In genomic region chr19:43752489-43753225, GRCm38 (mm10) we compare ENCODE assay signal across 8 mouse cellular contexts. TPM values are rescaled to one million over a fixed set of nuclear protein-coding genes. Genes with fewer than 3 reads are reported as not detected.
DNase-seq lines count a peak whose midpoint lies in the region; ATAC-seq and TF ChIP-seq lines count a peak whose summit lies in the region.

Gene Cutc (plus strand): TSS chr19:43752996.
Gene Cox15 (minus strand): TSS chr19:43753000.

- H3K4me2 ChIP-seq in CH12.LX (ENCODE audit: insufficient read depth, low read depth, poor library complexity, severe bottlenecking) = peak within 1 kb of the TSS; percentile 84
- H3K4me2 ChIP-seq in forebrain, embryonic 11.5 days (ENCODE audit: low read depth, low read length, severe bottlenecking) = peak within 1 kb of the TSS; percentile 55
- H3K4me2 ChIP-seq in heart, embryonic 16.5 days (ENCODE audit: low read depth, low read length) = peak within 1 kb of the TSS; percentile 75
- peak within 1 kb of the TSS; percentile 83 for H3K4me2 ChIP-seq in liver, embryonic 15.5 days
- H3K4me2 ChIP-seq in neural tube, embryonic 12.5 days (replicated peaks) = peak within 1 kb of the TSS; percentile 64

- TF ChIP-seq RAD21 in CH12.LX (IDR thresholded peaks at IDR 0.05; ENCODE audit: low read depth, low read length) = no peak

- H3K27me3 ChIP-seq in CH12.LX (replicated peaks) = no peaks in the 10 kb centered on the region
- H3K27me3 ChIP-seq in forebrain, embryonic 11.5 days (ENCODE audit: control insufficient read depth, insufficient read depth, low read length) = no peaks in the 10 kb centered on the region
- H3K27me3 ChIP-seq in heart, embryonic 16.5 days (ENCODE audit: control insufficient read depth, insufficient read depth, low read length) = no peaks in the 10 kb centered on the region
- no peaks in the 10 kb centered on the region for H3K27me3 ChIP-seq in liver, embryonic 15.5 days
- no peaks in the 10 kb centered on the region for H3K27me3 ChIP-seq in neural tube, embryonic 12.5 days (replicated peaks)

- H3K36me3 ChIP-seq in CH12.LX (replicated peaks in 1 of 2; ENCODE audit: control insufficient read depth in 1 of 2, insufficient read depth in 1 of 2, low read length in 1 of 2) = peaks cover 14 to 38% of the 10 kb centered on the region in 2 experiments
- H3K36me3 ChIP-seq in forebrain, embryonic 11.5 days (ENCODE audit: control insufficient read depth, insufficient read depth, low read length) = no peaks in the 10 kb centered on the region; the same call in 1 of the 2 replicates
- H3K36me3 ChIP-seq in heart, embryonic 16.5 days (ENCODE audit: control insufficient read depth, insufficient read depth) = peaks cover 20% of the 10 kb centered on the region
- peaks cover 27% of the 10 kb centered on the region for H3K36me3 ChIP-seq in liver, embryonic 15.5 days (replicated peaks)
- peaks cover 23% of the 10 kb centered on the region for H3K36me3 ChIP-seq in neural tube, embryonic 12.5 days

- under 1% methylated on average over 62 of the region's 62 CpGs for WGBS in forebrain, embryonic 11.5 days
- under 1% methylated on average over 62 of the region's 62 CpGs for WGBS in heart, embryonic 16.5 days
- under 1% methylated on average over 62 of the region's 62 CpGs for WGBS in liver, embryonic 15.5 days (ENCODE audit: insufficient replicate concordance)
- 1% methylated on average over 61 of the region's 62 CpGs for WGBS in neural tube, embryonic 12.5 days

- TF ChIP-seq EP300 in CH12.LX (IDR thresholded peaks at IDR 0.05; ENCODE audit: low read length) = no peak

- H3K9ac ChIP-seq in CH12.LX (ENCODE audit: insufficient read depth, low read depth) = peak within 1 kb of the TSS; percentile 74
- peak within 1 kb of the TSS; percentile 49 for H3K9ac ChIP-seq in forebrain, embryonic 11.5 days (ENCODE audit: low read length)
- H3K9ac ChIP-seq in heart, embryonic 16.5 days (ENCODE audit: low read length) = peak within 1 kb of the TSS; percentile 90
- H3K9ac ChIP-seq in liver, embryonic 15.5 days = peak within 1 kb of the TSS; percentile 84
- H3K9ac ChIP-seq in neural tube, embryonic 12.5 days = peak within 1 kb of the TSS; percentile 68

- H3K27ac ChIP-seq in CH12.LX (ENCODE audit: insufficient read depth, low read depth) = peak within 1 kb of the TSS; percentile 80
- peak within 1 kb of the TSS; percentile 85 for H3K27ac ChIP-seq in forebrain, embryonic 11.5 days (ENCODE audit: low read depth, low read length)
- peak within 1 kb of the TSS; percentile 96 for H3K27ac ChIP-seq in heart, embryonic 16.5 days (ENCODE audit: low read length)
- H3K27ac ChIP-seq in liver, embryonic 15.5 days (replicated peaks) = peak within 1 kb of the TSS; percentile 96
- peak within 1 kb of the TSS; percentile 75 for H3K27ac ChIP-seq in neural tube, embryonic 12.5 days

- H3K4me1 ChIP-seq in CH12.LX (ENCODE audit: control insufficient read depth in 1 of 2, insufficient read depth in 2 of 2) = peaks cover 7 to 44% of the 10 kb centered on the region in 2 experiments
- H3K4me1 ChIP-seq in forebrain, embryonic 11.5 days (replicated peaks; ENCODE audit: control insufficient read depth, insufficient read depth, low read length) = no peaks in the 10 kb centered on the region
- peaks cover 4% of the 10 kb centered on the region for H3K4me1 ChIP-seq in heart, embryonic 16.5 days (ENCODE audit: control insufficient read depth, insufficient read depth, low read length)
- H3K4me1 ChIP-seq in liver, embryonic 15.5 days (replicated peaks) = peaks cover 20% of the 10 kb centered on the region
- no peaks in the 10 kb centered on the region for H3K4me1 ChIP-seq in neural tube, embryonic 12.5 days

- H3K9me3 ChIP-seq in CH12.LX (replicated peaks; ENCODE audit: low read length) = no peaks in the 10 kb centered on the region
- no peaks in the 10 kb centered on the region for H3K9me3 ChIP-seq in forebrain, embryonic 11.5 days (ENCODE audit: control insufficient read depth, low read length)
- no peaks in the 10 kb centered on the region for H3K9me3 ChIP-seq in heart, embryonic 16.5 days (replicated peaks; ENCODE audit: control insufficient read depth, low read length)
- H3K9me3 ChIP-seq in liver, embryonic 15.5 days (replicated peaks) = no peaks in the 10 kb centered on the region
- H3K9me3 ChIP-seq in neural tube, embryonic 12.5 days = no peaks in the 10 kb centered on the region

- H3K4me3 ChIP-seq in CH12.LX (replicated peaks in 1 of 3; ENCODE audit: low read depth in 2 of 3, low read length in 2 of 3, poor library complexity in 1 of 3) = peak within 1 kb of the TSS; percentile 66 to 97 (median 76)
- peak within 1 kb of the TSS; percentile 41 for H3K4me3 ChIP-seq in forebrain, embryonic 11.5 days (ENCODE audit: low read depth, low read length)
- peak within 1 kb of the TSS; percentile 79 for H3K4me3 ChIP-seq in heart, embryonic 16.5 days (ENCODE audit: low read length)
- H3K4me3 ChIP-seq in liver, embryonic 15.5 days (replicated peaks) = peak within 1 kb of the TSS; percentile 90
- H3K4me3 ChIP-seq in neural tube, embryonic 12.5 days = peak within 1 kb of the TSS; percentile 63

- peaks cover 3% of the 10 kb centered on the region; the same call in 1 of the 2 replicates for H3K79me2 ChIP-seq in CH12.LX (replicated peaks; ENCODE audit: control insufficient read depth, extremely low read depth, insufficient read depth, poor library complexity, severe bottlenecking)

- dilution Hi-C loops in CH12.LX (cut with MboI; ENCODE audit: extremely low pct_ligation_motif_present, extremely low pct_unique_long_range_greater_than_20kb, low sequenced_read_pairs) = no loop called here

- peak; percentile 98 for TF ChIP-seq POLR2A in CH12.LX (IDR thresholded peaks at IDR 0.05; ENCODE audit: low read depth, low read length)

- peak; percentile 93 for DNase-seq in CH12.LX (ENCODE audit: extremely low read depth)
- DNase-seq in c-Kit-positive CD71-positive TER-119-negative erythroid progenitor cells, embryonic 14.5 days (ENCODE audit: low read depth) = peak; percentile 91
- peak; percentile 98 for DNase-seq in forebrain, embryonic 11.5 days (ENCODE audit: low spot score)
- peak; percentile 97 to 99 for DNase-seq in kidney, postnatal 36 days
- DNase-seq in telencephalon, adult 2 months (ENCODE audit: low read depth, low spot score) = peak; percentile 93

- in situ Hi-C loops in CH12.LX (cut with MboI; ENCODE audit: low pct_ligation_motif_present, low pct_unique_long_range_greater_than_20kb, low sequenced_read_pairs) = loop anchor here (5.0 to 25.0 kb wide), 5 partner anchors 75 to 240 kb away; partner anchors contain the start of gene Got1

- ATAC-seq in forebrain, embryonic 11.5 days (replicated peaks; ENCODE audit: low FRiP score) = peak; percentile 91
- ATAC-seq in heart, embryonic 16.5 days (replicated peaks; ENCODE audit: extremely low read depth, insufficient read depth, low FRiP score) = peak; percentile 92
- peak; percentile 92 for ATAC-seq in liver, embryonic 15.5 days (ENCODE audit: insufficient read depth)
- peak; percentile 95 for ATAC-seq in neural tube, embryonic 12.5 days (ENCODE audit: low FRiP score, low read depth)

- TF ChIP-seq CTCF in CH12.LX (conservative IDR thresholded peaks at IDR 0.05 in 1 of 2, IDR thresholded peaks at IDR 0.05 in 1 of 2; ENCODE audit: low read depth in 2 of 2, low read length in 2 of 2) = peak in 1 of 2 experiments; percentile 42; a peak in 1 of 4 replicates

TF ChIP-seq in CH12.LX, 34 proteins besides CTCF, POLR2A, EP300 and RAD21 (continues in another document):
- TF ChIP-seq GABPA (IDR thresholded peaks at IDR 0.05; ENCODE audit: insufficient replicate concordance, low read depth, low read length) = no peak; the same call in 1 of the 2 replicates
- TF ChIP-seq CHD1 (IDR thresholded peaks at IDR 0.05; ENCODE audit: low read depth, low read length) = no peak
- TF ChIP-seq IRF4 (IDR thresholded peaks at IDR 0.05; ENCODE audit: low read depth, low read length) = 0 out of 2 replicates have a peak, but pooled peaks have one; percentile 67
- TF ChIP-seq MXI1 (IDR thresholded peaks at IDR 0.05; ENCODE audit: low read depth, low read length) = peak; percentile 87
- TF ChIP-seq USF2 (conservative IDR thresholded peaks at IDR 0.05; ENCODE audit: low read depth, low read length) = no peak
- TF ChIP-seq ETS1 (conservative IDR thresholded peaks at IDR 0.05; ENCODE audit: low read depth, low read length) = peak; percentile 53; the same call in 1 of the 2 replicates
- TF ChIP-seq MEF2A (IDR thresholded peaks at IDR 0.05; ENCODE audit: borderline replicate concordance, low read depth, low read length) = peak; percentile 45
- peak; percentile 84 for TF ChIP-seq UBTF (IDR thresholded peaks at IDR 0.05; ENCODE audit: low read depth, low read length)
- peak; percentile 94; the same call in 1 of the 2 replicates for TF ChIP-seq POLR2AphosphoS2 (IDR thresholded peaks at IDR 0.05; ENCODE audit: low read depth, low read length)
- peak; percentile 64 for TF ChIP-seq BHLHE40 (IDR thresholded peaks at IDR 0.05; ENCODE audit: low read depth, low read length)
- peak; percentile 81; the same call in 1 of the 2 replicates for TF ChIP-seq SIN3A (IDR thresholded peaks at IDR 0.05; ENCODE audit: low read length)
- peak; percentile 96 for TF ChIP-seq ZMIZ1 (IDR thresholded peaks at IDR 0.05; ENCODE audit: low read depth, low read length)
- peak; percentile 44; the same call in 1 of the 2 replicates for TF ChIP-seq TBP (conservative IDR thresholded peaks at IDR 0.05; ENCODE audit: low read depth, low read length)
- TF ChIP-seq RCOR1 (conservative IDR thresholded peaks at IDR 0.05; ENCODE audit: low read depth, low read length) = peak; percentile 72; the same call in 1 of the 2 replicates
- TF ChIP-seq ZNF384 (IDR thresholded peaks at IDR 0.05; ENCODE audit: low read depth, low read length) = no peak

RNA-seq across cellular contexts. Expression of gene Cutc, which starts in this region (rescaled TPM):
- total RNA-seq in CH12.LX (2012; rRNA removed) = 10.0 and 10.1 TPM in 2 replicates
- total RNA-seq in CH12.LX (2014; rRNA removed) = 18.2 and 18.5 TPM in 2 replicates
- 22.7 and 29.4 TPM in 2 replicates for polyA plus RNA-seq in CH12.LX (2012; ENCODE audit: insufficient read length, low read depth)
- polyA plus RNA-seq in forebrain, embryonic 11.5 days (2014; fragmentation: Nextera tagmentation; extraction: Ambion mirVana) = 12.5 and 13.7 TPM in 2 replicates
- 10.6 and 11.4 TPM in 2 replicates for polyA plus RNA-seq in heart, embryonic 16.5 days (2015; fragmentation: Nextera tagmentation; extraction: Ambion mirVana)
- 8.9 and 11.4 TPM in 2 replicates for polyA plus RNA-seq in liver, embryonic 15.5 days (2015; fragmentation: Nextera tagmentation; extraction: Ambion mirVana)
- 10.2 and 10.9 TPM in 2 replicates for polyA plus RNA-seq in neural tube, embryonic 12.5 days (2016; fragmentation: Nextera tagmentation; extraction: Ambion mirVana)

RNA-seq across cellular contexts. Expression of gene Cox15, which starts in this region (rescaled TPM):
- total RNA-seq in CH12.LX (2012; rRNA removed) (17.4 and 19.3 TPM in 2 replicates), CH12.LX (2014; rRNA removed) (18.1 and 20.2 TPM in 2 replicates)
- 24.6 and 26.9 TPM in 2 replicates for polyA plus RNA-seq in CH12.LX (2012; ENCODE audit: insufficient read length, low read depth)
- 12.4 and 13.6 TPM in 2 replicates for polyA plus RNA-seq in forebrain, embryonic 11.5 days (2014; fragmentation: Nextera tagmentation; extraction: Ambion mirVana)
- 12.9 and 13.8 TPM in 2 replicates for polyA plus RNA-seq in heart, embryonic 16.5 days (2015; fragmentation: Nextera tagmentation; extraction: Ambion mirVana)
- 4.4 and 4.5 TPM in 2 replicates for polyA plus RNA-seq in liver, embryonic 15.5 days (2015; fragmentation: Nextera tagmentation; extraction: Ambion mirVana)
- polyA plus RNA-seq in neural tube, embryonic 12.5 days (2016; fragmentation: Nextera tagmentation; extraction: Ambion mirVana) = 13.0 and 14.0 TPM in 2 replicates

Comparison
In these comparisons a context has a peak if more than half of its experiments do, and no peak if none do; other contexts are left out.
1. Peak in every context shown above with its lines: DNase-seq, ATAC-seq, H3K4me3 ChIP-seq and H3K27ac ChIP-seq.